Mouse (Mus musculus) neural tube, embryonic 12.5 days (tissue): Measurements from ENCODE around the gene Ica1. TPM values are rescaled to one million over a fixed set of nuclear protein-coding genes. Genes with fewer than 3 reads are reported as not detected.

Experiments used
- ATAC-seq: fragments of 200-750 bp; cut with Nextera tagmentation; 2 replicates; pipeline ENCODE4 v1.8.0; 2017; ENCODE audit warnings: low read depth, mild to moderate bottlenecking, moderate TSS enrichment, moderate library complexity; ENCODE audit not compliant: low FRiP score
- H3K27ac ChIP-seq: fragments of 300-500 bp; sonication (generic); 2 replicates; pipeline ENCODE4 v1.5.1; 2016
- H3K27me3 ChIP-seq: fragments of 300-500 bp; sonication (generic); replicated peaks from 2 replicates; pipeline ENCODE4 v1.6.1; 2016; ENCODE audit warnings: mild to moderate bottlenecking
- H3K36me3 ChIP-seq: fragments of 300-500 bp; sonication (generic); 2 replicates; pipeline ENCODE4 v1.6.1; 2016; ENCODE audit warnings: mild to moderate bottlenecking
- H3K4me1 ChIP-seq: fragments of 300-500 bp; sonication (generic); 2 replicates; pipeline ENCODE4 v1.6.1; 2016
- H3K4me2 ChIP-seq: fragments of 300-500 bp; sonication (generic); replicated peaks from 2 replicates; pipeline ENCODE4 v1.6.1; 2016; ENCODE audit warnings: mild to moderate bottlenecking
- H3K4me3 ChIP-seq: fragments of 300-500 bp; sonication (generic); 2 replicates; pipeline ENCODE4 v1.5.1; 2016
- H3K9ac ChIP-seq: fragments of 300-500 bp; sonication (generic); 2 replicates; pipeline ENCODE4 v1.6.1; 2016; ENCODE audit warnings: mild to moderate bottlenecking
- H3K9me3 ChIP-seq: fragments of 300-500 bp; sonication (generic); 2 replicates; pipeline ENCODE4 v1.6.1; 2016; ENCODE audit warnings: mild to moderate bottlenecking
- WGBS: fragments of 180-500 bp; shearing (Covaris S2); methylation state at CpG from one replicate; pipeline ENCODE4 v1.1.7; 2016; 5-methylcytosine and 5-hydroxymethylcytosine counted together
- polyA plus RNA-seq: library from polyadenylated mRNA; unstranded; fragments of >200 nt; fragmentation: Nextera tagmentation; extraction: Ambion mirVana; gene quantifications from 2 replicates; pipeline ENCODE4 v1.2.1, GENCODE M21; 2016

Ica1 gene
- polyA plus RNA-seq, 1 experiment from 2014 or later: 26.4 TPM

DNA sequence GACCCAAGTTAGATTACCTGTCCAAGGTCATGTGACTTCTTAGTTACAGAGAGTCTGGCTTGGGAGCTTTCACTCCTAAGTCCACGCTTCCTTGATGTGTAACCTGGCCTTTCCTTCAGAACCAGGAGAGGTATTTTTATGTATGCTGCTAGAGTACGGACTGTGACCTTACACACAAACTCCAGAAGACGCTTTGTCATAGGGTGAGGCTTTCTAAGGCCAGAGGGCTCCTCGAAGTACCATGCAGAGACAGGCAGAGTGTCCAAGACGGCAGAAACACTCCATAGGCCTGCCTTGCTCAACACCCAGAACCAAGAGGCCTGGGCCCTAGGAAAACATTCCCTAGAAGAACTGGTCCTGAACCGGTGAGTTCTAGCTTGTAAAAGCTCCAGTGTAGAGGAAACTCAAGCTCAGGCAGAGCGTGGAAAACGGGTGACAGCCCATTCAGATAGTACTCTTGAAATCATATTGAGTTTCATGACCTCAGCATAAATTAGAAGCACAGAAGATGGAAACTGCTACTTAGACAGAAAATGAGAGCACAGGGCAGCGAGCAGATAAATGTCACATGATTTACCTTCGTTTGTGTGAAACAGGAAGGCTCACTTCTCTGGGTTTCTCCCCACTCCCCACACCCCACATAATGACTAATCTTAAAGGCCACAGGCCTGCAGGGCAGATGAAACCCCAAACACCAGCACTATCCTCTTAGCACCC, 129.9 kb downstream of the Ica1 start:
- Histone ChIP-seq H3K27ac (no peak overlapping the region), H3K27me3 (no peaks in the 10 kb centered on the region), H3K4me2 (no peak overlapping the region), H3K9ac (no peak overlapping the region), H3K9me3 (no peaks in the 10 kb centered on the region), H3K4me1 (no peaks in the 10 kb centered on the region), H3K36me3 (no peaks in the 10 kb centered on the region), H3K4me3 (no peak overlapping the region)
- WGBS: 80% methylated on average over 10 of the region's 10 CpGs
- no peak for ATAC-seq

DNA sequence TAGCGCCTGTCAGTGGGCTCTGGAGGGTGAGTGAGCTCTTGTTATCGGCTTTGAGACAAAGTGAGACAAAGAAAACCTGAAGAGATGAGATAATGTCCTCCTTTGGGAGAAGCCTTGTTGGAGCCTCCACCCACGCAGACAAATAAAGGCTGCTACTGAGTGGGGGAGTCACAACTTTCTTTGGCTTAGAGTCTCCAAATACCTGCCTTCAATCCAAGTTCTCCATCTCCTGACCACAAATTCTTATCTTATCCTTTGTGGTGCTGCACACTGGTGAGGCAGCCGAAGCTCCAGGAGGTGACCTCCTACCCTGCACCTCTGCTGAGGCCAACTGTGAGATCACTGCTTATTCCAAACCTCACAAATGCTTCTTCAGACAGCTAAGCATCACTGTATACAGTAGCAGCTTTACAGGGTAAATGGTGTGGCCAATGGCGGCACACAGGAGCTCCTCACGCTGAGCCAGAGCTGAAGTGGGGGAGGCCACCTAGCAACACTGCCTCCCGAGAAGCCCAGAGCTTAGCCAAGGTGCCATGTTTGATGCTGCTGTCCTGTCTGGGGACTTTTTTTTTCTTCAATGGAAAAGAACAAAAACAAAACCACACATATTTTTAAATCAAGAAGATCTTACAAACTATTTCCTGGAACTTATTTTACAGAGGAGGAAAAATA, 130.6 kb downstream of the Ica1 start:
- H3K9ac ChIP-seq: no peak overlapping the region
- no peak overlapping the region for H3K4me2 ChIP-seq
- ATAC-seq: no peak
- no peaks in the 10 kb centered on the region for H3K36me3 ChIP-seq
- no peaks in the 10 kb centered on the region for H3K9me3 ChIP-seq
- H3K27me3 ChIP-seq: no peaks in the 10 kb centered on the region
- no peak overlapping the region for H3K27ac ChIP-seq
- H3K4me3 ChIP-seq: no peak overlapping the region
- 90% methylated on average over 7 of the region's 7 CpGs for WGBS
- no peaks in the 10 kb centered on the region for H3K4me1 ChIP-seq

DNA sequence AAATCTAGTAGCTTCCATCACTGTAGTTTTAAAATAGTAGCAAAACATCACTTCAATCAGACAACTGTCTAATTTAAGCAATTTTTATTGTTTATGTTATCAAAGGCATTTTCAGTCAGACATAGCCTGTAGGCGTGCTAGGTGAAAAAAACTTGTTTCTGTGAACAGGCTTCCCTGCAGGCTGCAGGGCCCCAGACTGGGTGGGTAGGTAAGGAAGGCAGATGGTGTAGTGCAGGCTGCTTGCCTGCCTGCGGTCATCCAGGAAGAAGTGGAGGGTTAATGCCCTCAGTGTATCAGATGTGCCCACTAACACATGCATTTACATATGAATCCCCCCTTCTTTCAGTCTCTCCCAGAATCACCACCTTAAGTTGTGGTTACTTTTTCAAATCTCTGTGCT, 132.6 kb downstream of the Ica1 start:
- Histone ChIP-seq H3K4me1 (no peaks in the 10 kb centered on the region), H3K4me2 (no peak overlapping the region), H3K36me3 (no peaks in the 10 kb centered on the region), H3K9ac (no peak overlapping the region), H3K4me3 (no peak overlapping the region), H3K27me3 (no peaks in the 10 kb centered on the region), H3K27ac (no peak overlapping the region), H3K9me3 (no peaks in the 10 kb centered on the region)
- no peak for ATAC-seq
- 48% methylated on average over 2 of the region's 2 CpGs for whole genome bisulfite sequencing

DNA sequence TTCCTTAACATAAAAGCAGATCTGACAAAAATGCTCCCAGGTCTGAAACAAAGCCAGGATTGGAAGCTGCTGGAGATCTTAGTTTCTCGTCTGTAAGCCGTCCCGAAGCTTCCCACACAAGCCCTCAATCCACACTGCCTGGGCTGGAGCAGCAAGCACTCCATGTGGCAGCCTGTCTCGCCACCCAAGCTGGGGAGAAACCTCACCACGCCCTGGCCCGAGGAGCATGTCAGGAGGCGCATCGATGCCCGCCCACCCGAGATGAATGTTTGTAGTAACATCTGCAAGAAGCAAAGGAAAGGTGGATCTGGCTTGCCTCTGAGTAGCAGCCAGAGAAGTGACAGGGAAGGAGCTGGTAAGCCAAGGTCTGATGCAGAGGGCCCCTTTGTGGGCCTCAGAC, 133.6 kb downstream of the Ica1 start:
- 86% methylated on average over 10 of the region's 10 CpGs for WGBS
- no peaks in the 10 kb centered on the region for H3K9me3 ChIP-seq
- no peak overlapping the region for H3K9ac ChIP-seq
- no peak overlapping the region for H3K4me3 ChIP-seq
- no peaks in the 10 kb centered on the region for H3K27me3 ChIP-seq
- no peak overlapping the region for H3K4me2 ChIP-seq
- no peaks in the 10 kb centered on the region for H3K4me1 ChIP-seq
- H3K36me3 ChIP-seq: no peaks in the 10 kb centered on the region
- H3K27ac ChIP-seq: no peak overlapping the region
- ATAC-seq: no peak

DNA sequence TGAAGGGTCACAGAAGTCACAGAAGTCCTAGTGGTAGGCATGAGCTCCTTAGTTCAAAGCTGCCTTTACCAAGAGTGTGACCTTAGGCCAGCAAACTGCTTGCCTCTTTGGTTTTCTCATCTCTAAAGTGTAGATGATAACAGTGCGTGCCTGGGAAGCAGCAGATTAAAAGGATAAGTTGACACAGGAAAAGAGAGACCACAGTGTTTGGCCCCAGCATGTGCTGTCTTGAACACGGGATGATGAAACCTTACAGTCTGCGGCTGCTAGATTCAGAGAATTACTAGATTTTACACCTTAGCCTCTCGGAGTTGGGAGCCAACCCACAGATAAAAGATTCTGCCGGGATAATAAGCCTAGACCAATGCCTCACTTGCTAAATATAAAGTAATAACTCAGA, 137.4 kb downstream of the Ica1 start:
- Histone ChIP-seq H3K9ac (no peak overlapping the region), H3K27me3 (no peaks in the 10 kb centered on the region), H3K36me3 (no peaks in the 10 kb centered on the region), H3K4me2 (no peak overlapping the region), H3K9me3 (no peaks in the 10 kb centered on the region), H3K4me1 (no peaks in the 10 kb centered on the region), H3K27ac (no peak overlapping the region), H3K4me3 (no peak overlapping the region)
- ATAC-seq: no peak
- 90% methylated on average over 5 of the region's 5 CpGs for WGBS

DNA sequence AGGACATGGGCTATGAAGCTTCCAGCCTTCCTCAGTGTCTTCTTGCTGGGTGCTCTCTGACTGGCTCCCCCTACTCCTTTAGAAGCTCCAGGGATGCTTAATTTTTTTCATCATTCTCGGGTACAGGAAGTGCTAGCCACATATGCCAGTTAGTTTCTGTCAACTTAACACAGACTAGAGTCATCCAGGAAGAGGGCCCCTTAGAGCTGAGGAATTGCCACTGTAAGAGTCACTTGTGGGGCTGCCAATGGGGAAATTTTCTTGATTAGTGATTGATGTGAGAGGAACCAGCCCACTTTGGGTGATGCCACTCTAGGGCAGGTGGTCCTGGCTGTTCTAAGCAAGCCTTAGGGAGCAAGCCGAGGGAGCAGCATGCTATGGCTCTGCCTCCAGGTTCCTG, 138.8 kb downstream of the Ica1 start:
- ATAC-seq: no peak
- Histone ChIP-seq H3K9me3 (no peaks in the 10 kb centered on the region), H3K27ac (no peak overlapping the region), H3K4me2 (no peak overlapping the region), H3K36me3 (no peaks in the 10 kb centered on the region), H3K4me1 (no peaks in the 10 kb centered on the region), H3K9ac (no peak overlapping the region), H3K27me3 (no peaks in the 10 kb centered on the region), H3K4me3 (no peak overlapping the region)
- WGBS: 78% methylated on average over 2 of the region's 2 CpGs

DNA sequence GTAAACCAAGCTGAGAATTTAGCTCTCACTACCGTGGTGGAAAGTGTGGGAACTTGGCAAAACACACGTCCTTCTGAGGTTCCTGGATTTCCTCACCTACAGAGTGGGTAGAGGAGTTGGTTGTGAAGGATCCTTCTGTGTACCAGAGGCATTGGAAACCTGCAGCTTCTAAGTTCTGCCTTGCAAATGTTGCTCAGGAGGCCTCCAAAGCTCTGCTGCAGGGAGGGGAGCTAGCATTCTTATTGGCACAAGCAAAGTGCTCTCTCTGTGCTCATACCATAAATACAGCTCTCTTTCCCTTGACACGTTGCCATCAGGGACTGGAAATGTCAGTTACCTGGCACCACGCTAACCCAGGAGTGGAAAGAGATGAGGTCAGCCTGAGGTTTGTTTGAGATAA, 139.4 kb downstream of the Ica1 start:
- Histone ChIP-seq H3K9ac (no peak overlapping the region), H3K4me2 (no peak overlapping the region), H3K4me1 (no peaks in the 10 kb centered on the region), H3K36me3 (no peaks in the 10 kb centered on the region), H3K4me3 (no peak overlapping the region), H3K27ac (no peak overlapping the region), H3K9me3 (no peaks in the 10 kb centered on the region), H3K27me3 (no peaks in the 10 kb centered on the region)
- 90% methylated on average over 4 of the region's 4 CpGs for WGBS
- ATAC-seq: no peak

DNA sequence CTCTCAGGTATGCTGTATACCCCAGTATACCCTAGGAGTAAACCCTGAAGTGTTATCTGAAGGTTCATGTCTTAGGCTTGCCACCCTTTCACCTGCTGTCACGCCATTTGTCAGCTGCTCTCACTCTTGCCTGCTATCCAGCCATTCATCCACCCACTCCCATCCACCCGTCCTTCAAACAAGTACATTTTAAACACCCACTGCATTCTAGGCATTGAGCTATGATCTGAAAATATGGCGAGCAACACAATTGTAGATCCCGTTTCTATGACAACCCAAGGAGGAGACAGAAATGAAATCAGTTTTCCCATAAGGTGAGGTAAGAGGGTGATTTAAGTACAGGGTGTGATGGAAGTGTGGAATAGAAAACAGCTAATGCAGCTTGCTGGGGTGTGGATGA, 140.2 kb downstream of the Ica1 start:
- Histone ChIP-seq H3K9ac (no peak overlapping the region), H3K4me2 (no peak overlapping the region), H3K36me3 (no peaks in the 10 kb centered on the region), H3K4me3 (no peak overlapping the region), H3K27ac (no peak overlapping the region), H3K4me1 (no peaks in the 10 kb centered on the region), H3K27me3 (no peaks in the 10 kb centered on the region), H3K9me3 (no peaks in the 10 kb centered on the region)
- 89% methylated on average over 4 of the region's 4 CpGs for WGBS
- ATAC-seq: no peak

DNA sequence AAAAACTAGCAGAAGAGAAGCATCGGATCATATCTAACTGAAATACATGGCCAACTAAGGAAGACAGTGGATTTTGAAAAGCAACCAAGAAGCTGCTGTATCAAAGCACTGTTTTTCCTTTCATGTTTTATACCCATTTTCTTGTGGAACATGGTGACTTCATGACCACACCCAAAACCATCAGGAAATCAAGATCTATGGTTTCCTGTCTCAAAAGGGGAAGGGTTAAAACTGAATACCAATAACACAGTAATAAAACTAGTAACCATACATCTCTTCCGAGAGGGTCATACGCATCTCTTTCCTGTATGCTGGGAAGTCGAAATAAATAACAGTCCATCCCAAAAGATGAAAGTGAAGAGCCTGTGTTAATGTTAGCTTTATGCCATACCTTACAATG, 145.6 kb downstream of the Ica1 start:
- 96% methylated on average over 4 of the region's 4 CpGs for WGBS
- no peak for ATAC-seq
- Histone ChIP-seq H3K27me3 (no peaks in the 10 kb centered on the region), H3K36me3 (no peaks in the 10 kb centered on the region), H3K4me3 (no peak overlapping the region), H3K4me1 (no peaks in the 10 kb centered on the region), H3K9me3 (no peaks in the 10 kb centered on the region), H3K27ac (no peak overlapping the region), H3K4me2 (no peak overlapping the region), H3K9ac (no peak overlapping the region)

DNA sequence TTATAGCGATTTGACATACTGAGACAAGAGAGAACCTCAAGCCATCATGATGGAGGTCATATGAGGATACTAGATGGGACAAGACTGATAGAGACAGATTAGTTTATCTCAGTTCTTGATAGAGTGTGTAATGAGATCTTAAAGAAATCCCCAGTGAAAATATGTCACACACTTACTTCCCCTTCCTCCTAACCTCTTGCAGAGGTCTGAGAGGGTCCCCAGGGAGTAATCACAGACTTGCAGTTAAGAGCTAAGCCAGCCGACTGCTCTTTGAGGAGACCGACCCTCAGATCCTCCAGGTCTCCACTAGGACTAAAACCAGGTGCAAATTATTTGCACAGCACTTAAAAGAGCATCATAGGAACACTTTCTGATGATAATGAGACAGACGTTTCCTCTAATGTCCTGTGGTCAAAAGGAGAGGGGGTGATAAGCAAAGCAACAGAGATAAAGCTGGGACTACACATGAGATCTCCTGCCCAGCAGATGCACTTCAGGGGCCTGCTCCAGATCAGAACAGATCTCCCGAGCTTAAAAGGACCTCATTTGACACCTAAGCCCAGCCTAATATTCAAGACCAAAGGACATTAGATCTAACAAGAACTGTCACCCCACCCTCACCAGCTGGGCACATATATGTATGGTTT, 146.2 kb downstream of the Ica1 start:
- H3K9me3 ChIP-seq: no peaks in the 10 kb centered on the region
- no peaks in the 10 kb centered on the region for H3K36me3 ChIP-seq
- WGBS: 75% methylated on average over 5 of the region's 5 CpGs
- H3K4me1 ChIP-seq: no peaks in the 10 kb centered on the region
- no peak overlapping the region for H3K27ac ChIP-seq
- H3K9ac ChIP-seq: no peak overlapping the region
- H3K4me2 ChIP-seq: no peak overlapping the region
- no peaks in the 10 kb centered on the region for H3K27me3 ChIP-seq
- ATAC-seq: no peak
- no peak overlapping the region for H3K4me3 ChIP-seq

DNA sequence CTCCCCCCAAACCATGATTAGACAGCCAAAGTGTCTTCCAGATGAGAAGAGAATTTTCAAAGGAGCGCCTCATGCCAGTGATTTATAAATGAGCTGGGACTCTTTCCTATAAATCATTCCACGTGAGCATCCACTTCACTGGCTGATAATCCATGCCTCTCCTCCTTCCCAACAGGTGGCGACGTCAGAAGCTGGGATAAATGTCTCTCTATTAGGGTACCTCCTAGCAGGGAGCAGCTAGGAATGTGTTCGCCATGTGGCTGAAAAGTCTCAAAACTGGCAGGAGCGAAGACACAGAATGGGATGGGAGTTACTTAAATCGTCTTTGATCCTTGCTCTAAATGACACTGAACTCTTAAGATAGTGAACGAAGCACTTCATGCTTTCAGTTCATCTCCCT, 146.9 kb downstream of the Ica1 start:
- no peak overlapping the region for H3K27ac ChIP-seq
- no peaks in the 10 kb centered on the region for H3K4me1 ChIP-seq
- WGBS: 71% methylated on average over 8 of the region's 8 CpGs
- no peak for ATAC-seq
- no peaks in the 10 kb centered on the region for H3K9me3 ChIP-seq
- no peaks in the 10 kb centered on the region for H3K36me3 ChIP-seq
- H3K9ac ChIP-seq: no peak overlapping the region
- no peak overlapping the region for H3K4me2 ChIP-seq
- H3K4me3 ChIP-seq: no peak overlapping the region
- H3K27me3 ChIP-seq: no peaks in the 10 kb centered on the region

DNA sequence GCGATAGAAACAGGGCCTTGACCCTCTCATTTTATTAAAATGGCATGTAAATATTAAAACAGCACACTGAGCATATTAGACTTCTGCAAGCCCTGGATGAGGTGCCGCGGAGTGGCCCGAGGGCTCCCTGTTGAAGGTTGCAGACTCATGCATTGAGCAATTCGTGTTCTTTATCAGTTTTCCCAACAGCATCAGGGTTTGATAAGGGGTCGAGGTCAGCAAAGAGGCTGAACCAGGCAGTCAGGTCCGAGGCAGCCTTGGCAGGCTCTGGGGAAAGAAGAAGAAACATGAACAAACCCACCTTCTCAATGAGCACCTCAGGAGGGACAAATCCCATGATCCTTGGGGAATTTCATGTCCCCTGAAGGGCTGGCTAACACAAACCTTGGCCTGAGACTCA, 147.8 kb downstream of the Ica1 start:
- Histone ChIP-seq H3K9me3 (no peaks in the 10 kb centered on the region), H3K4me3 (no peak overlapping the region), H3K27ac (no peak overlapping the region), H3K9ac (no peak overlapping the region), H3K27me3 (no peaks in the 10 kb centered on the region), H3K4me1 (no peaks in the 10 kb centered on the region), H3K36me3 (no peaks in the 10 kb centered on the region), H3K4me2 (no peak overlapping the region)
- ATAC-seq: no peak
- WGBS: 91% methylated on average over 7 of the region's 7 CpGs
